Mouse (Mus musculus): ENCODE results near the gene Pxmp4.

GRCm38 (mm10) chr2:154591239-154591638 lies 12.3 kb downstream of the Pxmp4 start:
- TF ChIP-seq GATA1 (IDR thresholded peaks at IDR 0.05; ENCODE audit: borderline replicate concordance, low read length): no peak
- TF ChIP-seq FLI1 (IDR thresholded peaks at IDR 0.05; ENCODE audit: low read length): no peak

All from megakaryocyte, embryonic 14.5 days (primary cell).